Mouse (Mus musculus) hindbrain, embryonic 16.5 days (tissue): Measurements from ENCODE around the gene Pkn3. TPM values are rescaled to one million over a fixed set of nuclear protein-coding genes. Genes with fewer than 3 reads are reported as not detected.

ENCODE experiments used
- ATAC-seq: fragments of 200-750 bp; cut with Nextera tagmentation; 2 replicates; pipeline ENCODE4 v1.8.0; 2017; ENCODE audit warnings: moderate TSS enrichment, moderate library complexity
- H3K27ac ChIP-seq: fragments of 300-500 bp; sonication (generic); 2 replicates; pipeline ENCODE4 v1.5.1; 2014; ENCODE audit warnings: low read depth, mild to moderate bottlenecking, control low read depth, low read length, moderate library complexity
- H3K27me3 ChIP-seq: fragments of 300-500 bp; sonication (generic); replicated peaks from 2 replicates; pipeline ENCODE4 v1.6.1; 2014; ENCODE audit warnings: low read length; ENCODE audit not compliant: control insufficient read depth, insufficient read depth
- H3K36me3 ChIP-seq: fragments of 300-500 bp; sonication (generic); 2 replicates; pipeline ENCODE4 v1.6.1; 2014; ENCODE audit warnings: mild to moderate bottlenecking, low read length, moderate library complexity, mixed read lengths; ENCODE audit not compliant: control insufficient read depth, insufficient read depth
- H3K4me1 ChIP-seq: fragments of 300-500 bp; sonication (generic); 2 replicates; pipeline ENCODE4 v1.6.1; 2014; ENCODE audit warnings: low read depth, low read length; ENCODE audit not compliant: control insufficient read depth, insufficient read depth
- H3K4me2 ChIP-seq: fragments of 300-500 bp; sonication (generic); 2 replicates; pipeline ENCODE4 v1.6.1; 2014; ENCODE audit warnings: mild to moderate bottlenecking, low read length, control low read depth, moderate library complexity
- H3K4me3 ChIP-seq: fragments of 300-500 bp; sonication (generic); 2 replicates; pipeline ENCODE4 v1.5.1; 2014; ENCODE audit warnings: mild to moderate bottlenecking, low read length, control low read depth, moderate library complexity
- H3K9ac ChIP-seq: fragments of 300-500 bp; sonication (generic); 2 replicates; pipeline ENCODE4 v1.6.1; 2014; ENCODE audit warnings: low read depth, mild to moderate bottlenecking, control low read depth, low read length, moderate library complexity
- H3K9me3 ChIP-seq: fragments of 300-500 bp; sonication (generic); 2 replicates; pipeline ENCODE4 v1.6.1; 2014; ENCODE audit warnings: mild to moderate bottlenecking, low read length, moderate library complexity; ENCODE audit not compliant: control insufficient read depth
- WGBS: fragments of 180-500 bp; shearing (Covaris S2); extraction: QIAGEN DNeasy Blood & Tissue Kit; methylation state at CpG from one replicate; pipeline ENCODE4 v1.1.7; 2014; 5-methylcytosine and 5-hydroxymethylcytosine counted together
- polyA plus RNA-seq: library from polyadenylated mRNA; unstranded; fragments of >200 nt; fragmentation: Nextera tagmentation; extraction: Ambion mirVana; gene quantifications from 2 replicates; pipeline ENCODE4 v1.2.1, GENCODE M21; 2015

Gene Pkn3
- polyA plus RNA-seq, 1 experiment from 2014 or later, result 1.6 TPM

DNA sequence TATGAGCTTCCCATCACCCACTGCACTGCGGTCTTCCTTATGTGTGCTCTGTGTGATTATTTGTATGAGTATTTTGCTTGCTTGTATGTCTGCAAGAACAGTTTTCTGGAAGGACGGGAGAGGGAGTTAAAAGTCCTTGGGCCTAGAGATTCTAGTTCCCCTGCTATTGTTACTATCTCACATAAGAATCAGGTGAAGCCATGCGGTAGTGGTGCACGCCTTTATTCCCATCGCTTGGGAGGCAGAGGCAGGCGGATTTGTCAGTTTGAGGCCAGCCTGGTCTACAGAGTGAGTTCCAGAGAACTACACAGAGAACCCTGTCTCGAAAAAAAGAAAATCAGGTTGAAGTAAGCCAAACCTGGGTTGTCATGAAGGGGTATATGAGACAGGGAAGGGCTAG is 4.6 kb upstream of the Pkn3 start:
- peaks cover 11% of the 10 kb centered on the region; the same call in 1 of the 2 replicates for H3K36me3 ChIP-seq
- H3K4me1 ChIP-seq, result peaks cover 15% of the 10 kb centered on the region
- no peak overlapping the region for H3K27ac ChIP-seq
- H3K9ac ChIP-seq, result no peak overlapping the region
- H3K4me2 ChIP-seq, result no peak overlapping the region
- no peaks in the 10 kb centered on the region for H3K9me3 ChIP-seq
- 79% methylated on average over 7 of the region's 7 CpGs for WGBS
- H3K27me3 ChIP-seq, result no peaks in the 10 kb centered on the region
- ATAC-seq, result no peak
- no peak overlapping the region for H3K4me3 ChIP-seq

DNA sequence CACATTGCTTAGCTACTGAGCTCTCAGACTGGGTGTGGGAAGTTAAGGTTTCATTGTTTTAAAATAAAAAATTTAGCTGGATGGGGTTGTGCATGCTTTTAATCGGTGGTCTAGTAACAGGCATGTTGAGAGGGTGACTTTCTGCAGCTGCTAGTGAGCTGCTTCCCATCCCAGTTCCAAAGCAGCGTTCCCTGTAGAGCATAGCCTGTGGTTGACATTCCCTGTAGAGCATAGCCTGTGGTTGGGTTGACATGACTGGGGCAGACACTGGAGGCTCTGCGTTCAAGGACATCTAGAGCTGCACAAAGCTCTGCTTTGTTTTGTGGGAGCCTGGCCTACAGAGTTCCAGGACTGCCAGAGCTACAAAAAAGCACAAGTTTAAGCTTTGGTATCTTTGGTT is 4.2 kb upstream of the Pkn3 start:
- Histone ChIP-seq H3K36me3 (peaks cover 11% of the 10 kb centered on the region; the same call in 1 of the 2 replicates), H3K9ac (no peak overlapping the region), H3K27ac (no peak overlapping the region), H3K4me1 (peaks cover 12% of the 10 kb centered on the region), H3K9me3 (no peaks in the 10 kb centered on the region), H3K4me3 (no peak overlapping the region), H3K4me2 (no peak overlapping the region), H3K27me3 (no peaks in the 10 kb centered on the region)
- ATAC-seq, result no peak
- WGBS, result 73% methylated on average over 3 of the region's 3 CpGs

DNA sequence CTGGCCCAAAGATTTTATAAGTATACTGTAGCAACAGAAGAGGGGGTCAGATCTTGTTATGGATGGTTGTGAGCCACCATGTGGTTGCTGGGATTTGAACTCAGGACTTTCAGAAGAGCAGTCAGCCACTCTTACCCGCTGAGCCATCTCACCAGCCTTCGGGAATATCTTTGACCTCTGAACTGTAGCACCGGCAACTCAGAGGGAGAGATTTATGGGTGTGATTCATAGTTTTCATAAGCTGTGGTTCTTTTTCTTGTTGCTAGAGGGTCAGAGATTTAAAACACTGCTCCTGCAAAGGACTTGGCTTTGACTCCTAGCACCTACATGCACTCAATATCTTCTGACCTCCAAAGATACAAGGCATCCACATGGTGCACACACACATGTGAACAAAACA is 1.9 kb upstream of the Pkn3 start:
- H3K4me3 ChIP-seq, result no peak overlapping the region
- WGBS, result 83% methylated on average over 3 of the region's 3 CpGs

DNA sequence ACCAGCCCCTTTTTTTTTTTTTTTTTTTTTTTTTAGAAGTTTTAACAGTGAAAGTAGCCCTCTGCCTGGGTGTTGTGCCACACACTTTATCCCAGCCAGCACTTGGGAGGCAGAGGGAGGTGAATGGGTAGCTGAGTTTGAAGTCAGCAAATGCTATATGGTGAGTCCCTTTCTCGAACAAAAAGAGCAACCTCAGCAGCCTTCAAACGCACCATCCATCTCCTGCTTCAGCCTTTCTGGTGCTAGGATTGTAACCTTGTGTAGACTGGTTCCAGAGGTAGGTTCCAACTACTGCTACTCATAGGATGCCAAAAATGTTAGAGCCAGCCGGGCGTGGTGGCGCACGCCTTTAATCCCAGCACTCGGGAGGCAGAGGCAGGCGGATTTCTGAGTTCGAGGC is 1.0 kb upstream of the Pkn3 start:
- H3K27me3 ChIP-seq, result no peaks in the 10 kb centered on the region
- no peak for ATAC-seq
- H3K9ac ChIP-seq, result no peak overlapping the region
- no peak overlapping the region for H3K27ac ChIP-seq
- H3K4me2 ChIP-seq, result no peak overlapping the region
- H3K4me3 ChIP-seq, result no peak overlapping the region
- peaks cover 7% of the 10 kb centered on the region; the same call in 1 of the 2 replicates for H3K36me3 ChIP-seq
- 90% methylated on average over 8 of the region's 9 CpGs for WGBS
- no peaks in the 10 kb centered on the region for H3K9me3 ChIP-seq
- peaks cover 8% of the 10 kb centered on the region; the same call in 1 of the 2 replicates for H3K4me1 ChIP-seq

More for the DNA sequence above, 1.9 kb upstream of the Pkn3 start:
- Histone ChIP-seq H3K27ac (no peak overlapping the region), H3K9me3 (no peaks in the 10 kb centered on the region), H3K36me3 (peaks cover 8% of the 10 kb centered on the region; the same call in 1 of the 2 replicates), H3K9ac (no peak overlapping the region), H3K4me1 (peaks cover 8% of the 10 kb centered on the region; the same call in 1 of the 2 replicates), H3K27me3 (no peaks in the 10 kb centered on the region), H3K4me2 (no peak overlapping the region)
- no peak for ATAC-seq

DNA sequence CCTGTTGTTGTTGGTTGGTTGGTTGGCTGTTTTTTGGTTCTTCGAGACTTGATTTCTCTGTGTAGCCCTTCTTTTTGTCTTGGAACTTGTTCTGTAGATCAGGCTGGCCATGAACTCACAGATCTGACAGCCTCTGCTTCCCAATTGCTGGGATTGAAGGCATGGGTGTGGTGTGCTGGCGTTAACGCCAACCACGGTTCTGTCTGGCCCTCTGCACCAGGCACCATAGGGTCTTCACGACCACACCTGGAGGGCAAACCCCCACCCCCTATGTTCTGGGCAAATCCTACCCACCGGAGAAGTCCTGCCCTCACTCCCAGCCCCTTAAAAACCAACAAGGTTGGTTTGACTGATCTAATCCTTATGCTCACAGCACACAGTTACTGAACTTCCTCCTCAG is 525 bp upstream of the Pkn3 start:
- ATAC-seq, result peak; percentile 25; the same call in 1 of the 2 replicates
- Histone ChIP-seq H3K4me2 (peak overlapping the region; percentile 93), H3K27me3 (no peaks in the 10 kb centered on the region), H3K4me1 (peaks cover 8% of the 10 kb centered on the region; the same call in 1 of the 2 replicates), H3K9me3 (no peaks in the 10 kb centered on the region), H3K36me3 (peaks cover 7% of the 10 kb centered on the region; the same call in 1 of the 2 replicates), H3K9ac (no peak overlapping the region; the same call in 1 of the 2 replicates), H3K4me3 (peak overlapping the region; percentile 45), H3K27ac (no peak overlapping the region)
- WGBS, result 75% methylated on average over 6 of the region's 6 CpGs

DNA sequence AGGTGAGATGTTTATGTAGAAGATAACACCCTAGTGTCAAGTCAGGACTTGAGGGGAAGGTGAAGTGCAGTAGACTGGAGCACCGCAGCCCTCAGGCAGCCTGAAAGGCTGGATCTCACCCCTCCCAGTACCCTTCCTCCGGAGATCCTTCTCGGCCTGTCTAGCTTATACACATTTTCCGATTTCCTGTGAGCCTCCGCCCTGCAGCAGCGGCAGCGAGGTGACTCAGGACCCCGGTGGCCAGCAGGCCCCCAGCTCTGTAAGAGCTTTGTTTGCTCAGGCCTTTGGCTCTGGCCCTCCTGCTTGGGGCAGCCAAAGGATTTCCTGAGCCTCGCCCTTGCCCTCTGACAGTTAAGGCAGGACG is 847 bp downstream of the Pkn3 start:
- no peak overlapping the region for H3K9ac ChIP-seq
- H3K4me1 ChIP-seq, result peaks cover 8% of the 10 kb centered on the region; the same call in 1 of the 2 replicates
- H3K36me3 ChIP-seq, result 0 out of 2 replicates have a peak, but pooled peaks cover 1% of the 10 kb centered on the region
- no peaks in the 10 kb centered on the region for H3K9me3 ChIP-seq
- WGBS, result 27% methylated on average over 10 of the region's 10 CpGs
- H3K4me2 ChIP-seq, result peak overlapping the region; percentile 93
- no peak overlapping the region; the same call in 1 of the 2 replicates for H3K4me3 ChIP-seq
- no peaks in the 10 kb centered on the region for H3K27me3 ChIP-seq
- ATAC-seq, result no peak
- no peak overlapping the region for H3K27ac ChIP-seq

DNA sequence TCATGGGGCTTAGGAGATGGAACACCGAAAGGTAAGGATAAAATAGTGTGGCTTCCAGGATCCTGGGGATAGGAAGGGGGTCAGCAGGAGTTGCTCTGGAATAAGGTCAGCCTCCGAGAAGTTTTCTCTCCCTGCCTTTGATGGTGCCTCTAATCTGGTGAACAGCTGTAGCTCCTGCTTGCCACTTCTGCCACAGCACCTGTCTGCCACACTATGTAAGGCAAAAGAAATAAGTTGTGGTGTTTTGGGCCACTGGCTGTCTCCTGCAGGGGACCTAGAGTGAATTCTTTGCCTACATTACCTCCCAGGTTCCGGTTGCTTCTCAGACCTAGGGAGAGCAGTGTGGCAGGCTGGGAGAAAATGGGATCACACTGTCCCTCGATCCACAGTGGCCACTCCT is 1.3 kb downstream of the Pkn3 start:
- Histone ChIP-seq H3K4me3 (no peak overlapping the region), H3K9me3 (no peaks in the 10 kb centered on the region), H3K36me3 (no peaks in the 10 kb centered on the region), H3K4me1 (peaks cover 8% of the 10 kb centered on the region; the same call in 1 of the 2 replicates), H3K27ac (no peak overlapping the region; the same call in 1 of the 2 replicates), H3K4me2 (no peak overlapping the region), H3K27me3 (no peaks in the 10 kb centered on the region), H3K9ac (no peak overlapping the region)
- 79% methylated on average over 4 of the region's 4 CpGs for WGBS
- ATAC-seq, result no peak

DNA sequence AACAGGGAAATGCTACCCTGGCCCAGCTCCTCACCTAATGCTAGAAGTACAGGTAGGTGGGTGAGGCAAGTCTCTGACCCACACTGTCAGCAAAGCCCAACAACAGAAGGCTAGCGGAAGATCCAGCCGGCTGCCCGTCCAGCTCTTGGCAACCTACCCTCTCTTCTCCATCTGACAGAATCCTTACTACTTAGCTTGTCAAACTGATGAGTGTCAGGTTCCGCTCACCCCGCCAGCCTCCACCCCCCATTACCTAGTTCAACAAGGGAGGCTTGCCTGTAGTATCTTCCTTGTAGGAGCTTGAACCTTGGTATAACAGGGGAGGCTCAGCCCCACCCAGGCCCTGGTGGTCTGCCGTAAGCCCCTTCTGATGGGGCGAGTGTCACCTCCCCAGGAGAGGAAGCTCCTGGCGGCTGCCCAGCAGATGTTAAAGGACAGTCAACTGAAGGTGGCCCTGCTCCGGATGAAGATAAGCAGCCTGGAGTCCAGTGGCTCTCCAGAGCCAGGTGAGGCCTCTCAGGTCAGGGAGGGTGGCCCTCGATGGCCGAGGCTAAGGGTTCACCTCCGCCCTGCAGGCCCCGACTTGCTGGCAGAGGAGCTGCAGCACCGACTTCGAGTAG is 2.8 kb downstream of the Pkn3 start:
- no peaks in the 10 kb centered on the region for H3K36me3 ChIP-seq
- ATAC-seq, result no peak
- peaks cover 8% of the 10 kb centered on the region; the same call in 1 of the 2 replicates for H3K4me1 ChIP-seq
- no peak overlapping the region for H3K9ac ChIP-seq
- no peak overlapping the region for H3K4me2 ChIP-seq
- no peak overlapping the region for H3K4me3 ChIP-seq
- no peaks in the 10 kb centered on the region for H3K9me3 ChIP-seq
- H3K27ac ChIP-seq, result no peak overlapping the region
- 89% methylated on average over 15 of the region's 15 CpGs for WGBS
- H3K27me3 ChIP-seq, result no peaks in the 10 kb centered on the region

DNA sequence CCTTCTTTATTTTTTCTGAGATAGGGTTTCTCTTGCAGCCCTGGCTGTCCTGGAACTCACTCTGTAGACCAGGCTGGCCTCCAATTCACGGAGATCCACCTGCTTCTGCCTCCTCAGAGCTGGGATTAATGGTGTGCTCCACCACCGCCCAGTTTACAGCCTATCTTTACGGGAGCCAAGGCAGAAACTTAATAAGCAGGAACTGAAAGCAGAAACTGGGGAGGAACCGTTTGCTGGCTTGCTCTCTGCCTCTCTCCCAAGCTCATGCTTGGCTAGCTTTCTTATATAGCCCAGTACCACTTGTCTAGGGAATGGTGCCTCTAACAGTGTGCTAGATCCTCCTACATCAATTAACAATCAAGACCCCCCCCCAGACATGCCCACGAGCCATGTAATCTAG is 6.6 kb downstream of the Pkn3 start:
- Histone ChIP-seq H3K9me3 (no peaks in the 10 kb centered on the region), H3K4me2 (peak overlapping the region; percentile 46; the same call in 1 of the 2 replicates), H3K27me3 (no peaks in the 10 kb centered on the region), H3K36me3 (no peaks in the 10 kb centered on the region), H3K27ac (no peak overlapping the region), H3K4me3 (no peak overlapping the region), H3K9ac (no peak overlapping the region; the same call in 1 of the 2 replicates), H3K4me1 (no peaks in the 10 kb centered on the region)
- 48% methylated on average over 5 of the region's 5 CpGs for WGBS
- ATAC-seq, result no peak
